ENCODE assay signal across 23 mouse cellular contexts in the genomic region with DNA sequence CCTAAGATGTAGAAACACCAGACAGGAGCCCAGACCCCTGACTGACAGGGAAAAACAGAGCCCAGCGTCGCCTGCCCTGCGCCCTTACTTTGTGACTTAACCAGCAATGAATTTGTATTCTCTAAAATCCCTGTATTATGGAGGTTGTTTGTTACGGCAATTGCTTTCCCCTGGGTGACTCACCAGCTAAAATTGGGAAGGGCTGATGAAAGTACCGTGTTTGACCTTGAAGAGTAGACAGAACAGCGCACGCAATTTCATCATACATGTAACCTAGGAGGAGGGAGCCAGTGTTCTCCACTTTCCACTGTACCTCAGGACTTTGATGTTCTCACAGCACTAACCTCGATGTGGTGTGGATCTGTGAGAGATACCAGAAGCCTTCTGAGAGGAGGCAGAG. TPM values are rescaled to one million over a fixed set of nuclear protein-coding genes. Genes with fewer than 3 reads are reported as not detected.
DNase-seq lines count a peak whose midpoint lies in the region; ATAC-seq and TF ChIP-seq lines count a peak whose summit lies in the region.
"Had no signal": no experiment of that assay in that cellular context is flagged by ENCODE, and none has a peak within 500 bp of the region (broad histone marks: within the 10 kb centered on the region; RNA-seq: fewer than 3 reads in every experiment).

No protein-coding gene starts in this region.

- no peaks in the 10 kb centered on the region for H3K27me3 ChIP-seq in limb, embryonic 15.5 days
- H3K27me3 ChIP-seq in limb, embryonic 10.5 days (ENCODE audit: low read depth, poor library complexity, severe bottlenecking), result 0 out of 2 replicates have a peak, but pooled peaks cover 6% of the 10 kb centered on the region
- H3K27me3 ChIP-seq: kidney, embryonic 15.5 days had no signal

- ATAC-seq in limb, embryonic 15.5 days (ENCODE audit: insufficient number of reproducible peaks, low FRiP score, low TSS enrichment, low read depth), result no peak
- ATAC-seq: forebrain, embryonic 16.5 days; hindbrain, postnatal 0 days had no signal

- no peak for DNase-seq in limb, embryonic 10.5 days (ENCODE audit: low spot score)
- DNase-seq in 3134 (ENCODE audit: extremely low read depth, insufficient read length, low spot score), result peak; percentile 33
- DNase-seq in NIH3T3 (ENCODE audit: low read depth), result peak; percentile 56
- DNase-seq in testis, postnatal 14 days (ENCODE audit: low spot score), result no peak
- DNase-seq in thymus, postnatal 14 days, result no peak
- DNase-seq: cerebellum, adult 18-20 months; cerebellum, postnatal 14 days; gastrocnemius, postnatal 10 days; kidney, adult 11 months; kidney, postnatal 36 days; lung, adult 18-20 months; lung, postnatal 10 days; right cerebral cortex, postnatal 25 days; spleen, adult 18-20 months had no signal

- no peak overlapping the region for H3K4me2 ChIP-seq in limb, embryonic 15.5 days
- H3K4me2 ChIP-seq: heart, embryonic 11.5 days; kidney, embryonic 15.5 days; midbrain, embryonic 11.5 days had no signal

- no peak for TF ChIP-seq CTCF in olfactory bulb, adult 2 months (IDR thresholded peaks at IDR 0.05; ENCODE audit: insufficient read depth, low read depth, low read length)

- 77% methylated on average over 8 of the region's 8 CpGs for WGBS in limb, embryonic 15.5 days
- WGBS in limb, embryonic 10.5 days, result 79% methylated on average over 8 of the region's 8 CpGs
- WGBS in olfactory bulb, adult 2 months, result 47% methylated on average over 8 of the region's 8 CpGs

- no peak overlapping the region for H3K4me3 ChIP-seq in limb, embryonic 15.5 days
- no peak overlapping the region for H3K4me3 ChIP-seq in limb, embryonic 10.5 days
- H3K4me3 ChIP-seq in olfactory bulb, adult 2 months (ENCODE audit: insufficient read depth, low read depth, low read length), result no peak overlapping the region
- H3K4me3 ChIP-seq: forebrain, embryonic 10.5 days; hindbrain, embryonic 10.5 days; kidney, embryonic 15.5 days had no signal

- H3K36me3 ChIP-seq in limb, embryonic 15.5 days, result no peaks in the 10 kb centered on the region
- H3K36me3 ChIP-seq in limb, embryonic 10.5 days, result no peaks in the 10 kb centered on the region
- H3K36me3 ChIP-seq: forebrain, embryonic 10.5 days; hindbrain, embryonic 10.5 days; kidney, embryonic 15.5 days had no signal

- H3K9ac ChIP-seq in limb, embryonic 15.5 days, result no peak overlapping the region
- H3K9ac ChIP-seq: kidney, embryonic 15.5 days had no signal

- no peak for TF ChIP-seq POLR2A in olfactory bulb, adult 2 months (IDR thresholded peaks at IDR 0.05; ENCODE audit: insufficient read depth, low read depth, low read length)

- no peaks in the 10 kb centered on the region for H3K9me3 ChIP-seq in limb, embryonic 15.5 days
- H3K9me3 ChIP-seq in limb, embryonic 10.5 days (replicated peaks), result no peaks in the 10 kb centered on the region
- H3K9me3 ChIP-seq: forebrain, embryonic 10.5 days; hindbrain, embryonic 10.5 days; kidney, embryonic 15.5 days had no signal

- 0 out of 2 replicates have a peak overlapping the region, but pooled peaks have one; percentile 43 for H3K27ac ChIP-seq in limb, embryonic 15.5 days
- no peak overlapping the region for H3K27ac ChIP-seq in limb, embryonic 10.5 days
- peak overlapping the region; percentile 77 for H3K27ac ChIP-seq in olfactory bulb, adult 2 months (ENCODE audit: insufficient read depth, low read depth, low read length)
- H3K27ac ChIP-seq: forebrain, embryonic 10.5 days; hindbrain, embryonic 10.5 days; hindbrain, postnatal 0 days; kidney, embryonic 15.5 days had no signal

- peaks cover 4% of the 10 kb centered on the region for H3K4me1 ChIP-seq in limb, embryonic 15.5 days
- H3K4me1 ChIP-seq in limb, embryonic 10.5 days, result peaks cover 6% of the 10 kb centered on the region
- peaks cover 10% of the 10 kb centered on the region for H3K4me1 ChIP-seq in olfactory bulb, adult 2 months (ENCODE audit: control insufficient read depth, insufficient read depth, low read length)

RNA-seq across cellular contexts. Expression of a gene that starts 4.8 kb away (rescaled TPM):
- polyA plus RNA-seq in limb, embryonic 15.5 days (2015; fragmentation: Nextera tagmentation; extraction: Ambion mirVana), result 23.8 and 26.4 TPM in 2 replicates
- 14.0 and 18.7 TPM in 2 replicates for polyA plus RNA-seq in limb, embryonic 10.5 days (2016; fragmentation: Nextera tagmentation; extraction: Ambion mirVana)
- polyA plus RNA-seq in olfactory bulb, adult 2 months (2012; ENCODE audit: insufficient read depth, insufficient read length, low replicate concordance, missing spikeins), result 357 TPM in 1 of 2 replicates, not detected in the other

RNA-seq across cellular contexts. Expression of a gene that starts 4.8 kb away (rescaled TPM):
- 10.9 and 14.7 TPM in 2 replicates for polyA plus RNA-seq in limb, embryonic 15.5 days (2015; fragmentation: Nextera tagmentation; extraction: Ambion mirVana)
- polyA plus RNA-seq in limb, embryonic 10.5 days (2016; fragmentation: Nextera tagmentation; extraction: Ambion mirVana), result 3.8 and 4.3 TPM in 2 replicates
- polyA plus RNA-seq in olfactory bulb, adult 2 months (2012; ENCODE audit: insufficient read depth, insufficient read length, low replicate concordance, missing spikeins), result not detected in 2 replicates

Comparison
In these comparisons a context has a peak if more than half of its experiments do, and no peak if none do; other contexts are left out.
1. DNase-seq: peak in 3134 (single experiment) and NIH3T3 (single experiment); none in limb, embryonic 10.5 days (single experiment), testis, postnatal 14 days (single experiment) and thymus, postnatal 14 days (single experiment).